Mouse (Mus musculus) G1E-ER4 (cell line): ENCODE results near the gene Tbl3. TPM values are rescaled to one million over a fixed set of nuclear protein-coding genes. Genes with fewer than 3 reads are reported as not detected.

ENCODE experiments used
- GATA1 ChIP-seq: IDR thresholded peaks from one replicate; pipeline ENCODE4 v1.8.0; 2012; ENCODE audit warnings: low read length, inconsistent platforms
- polyA plus RNA-seq: library from polyadenylated mRNA; stranded (reverse); fragments of >175 nt; gene quantifications from 2 replicates; pipeline ENCODE4 v1.2.3, GENCODE M21; 2012

The Tbl3 gene
- polyA plus RNA-seq, 1 experiment, result 25.6 TPM

DNA sequence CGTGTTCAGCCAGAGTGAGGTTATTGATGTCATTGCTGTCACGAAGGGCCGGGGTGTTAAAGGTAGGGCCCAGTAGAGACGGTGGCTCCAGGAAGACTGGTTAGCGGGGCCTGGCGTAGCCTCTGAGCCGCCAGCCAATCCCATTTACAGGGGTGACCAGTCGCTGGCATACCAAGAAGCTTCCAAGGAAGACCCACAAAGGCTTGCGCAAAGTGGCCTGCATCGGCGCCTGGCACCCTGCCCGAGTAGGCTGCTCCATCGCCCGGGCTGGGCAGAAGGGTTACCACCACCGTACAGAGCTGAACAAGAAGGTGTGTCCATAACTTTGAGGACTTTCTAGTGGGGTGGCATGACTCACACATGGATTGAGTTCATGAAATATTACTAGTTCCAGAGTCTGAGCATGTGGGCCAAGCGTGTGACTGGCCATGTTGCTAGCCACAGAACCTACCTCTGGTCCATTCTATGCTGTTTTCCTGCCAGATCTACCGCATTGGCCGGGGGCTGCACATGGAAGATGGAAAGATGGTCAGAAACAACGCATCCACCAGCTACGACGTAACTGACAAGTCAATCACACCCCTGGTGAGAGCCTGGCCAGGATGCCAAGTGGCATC is 26.1 kb upstream of the Tbl3 start:
- no peak for TF ChIP-seq GATA1

DNA sequence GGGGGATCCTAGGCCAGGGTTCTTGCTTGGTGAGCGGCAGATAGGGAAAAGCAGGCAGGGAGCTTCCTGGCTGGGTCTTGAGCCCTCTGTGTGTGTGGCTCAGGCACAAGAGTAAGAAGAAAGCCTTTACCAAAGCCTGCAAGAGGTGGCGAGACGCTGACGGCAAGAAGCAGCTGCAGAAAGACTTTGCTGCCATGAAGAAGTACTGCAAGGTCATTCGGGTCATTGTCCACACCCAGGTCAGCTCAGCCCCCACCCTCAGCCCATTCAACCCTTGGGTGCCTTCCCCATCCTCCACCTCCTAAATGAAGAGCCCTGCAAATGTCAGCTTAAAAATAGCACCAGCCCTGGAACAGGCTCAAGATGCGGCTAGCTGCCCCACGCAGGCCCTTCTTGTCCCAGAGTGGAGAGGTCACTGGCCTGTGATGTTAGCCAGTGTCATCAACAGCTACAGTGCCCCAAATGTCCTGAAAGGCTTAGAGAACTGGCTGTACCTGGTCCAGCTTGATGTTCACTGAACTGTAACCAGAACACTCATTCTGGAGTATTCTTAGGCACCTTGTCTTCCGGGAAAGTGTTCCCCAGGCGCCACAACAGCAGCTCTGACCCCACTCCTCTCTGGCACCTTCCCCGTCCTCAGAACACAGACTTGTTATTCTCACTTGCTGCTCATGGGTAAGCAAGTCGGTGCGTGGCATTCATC is 24.9 kb upstream of the Tbl3 start:
- no peak for TF ChIP-seq GATA1

DNA sequence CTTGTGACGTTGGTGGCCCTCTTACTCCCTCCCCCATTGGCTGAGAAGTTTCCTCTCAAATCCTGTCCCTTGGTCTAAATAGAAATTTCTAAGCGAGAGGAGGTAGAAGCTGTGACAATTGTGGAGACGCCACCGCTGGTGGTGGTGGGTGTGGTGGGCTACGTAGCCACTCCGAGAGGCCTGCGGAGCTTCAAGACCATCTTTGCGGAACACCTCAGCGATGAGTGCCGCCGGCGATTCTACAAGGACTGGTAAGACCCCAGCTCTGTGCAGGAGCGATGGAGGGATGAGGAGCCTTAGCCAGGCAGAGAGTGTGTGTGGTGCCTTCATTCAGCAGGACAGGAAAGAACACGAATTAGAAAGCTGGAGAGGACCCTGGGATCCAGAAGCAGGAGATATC is 23.3 kb upstream of the Tbl3 start:
- no peak for TF ChIP-seq GATA1

DNA sequence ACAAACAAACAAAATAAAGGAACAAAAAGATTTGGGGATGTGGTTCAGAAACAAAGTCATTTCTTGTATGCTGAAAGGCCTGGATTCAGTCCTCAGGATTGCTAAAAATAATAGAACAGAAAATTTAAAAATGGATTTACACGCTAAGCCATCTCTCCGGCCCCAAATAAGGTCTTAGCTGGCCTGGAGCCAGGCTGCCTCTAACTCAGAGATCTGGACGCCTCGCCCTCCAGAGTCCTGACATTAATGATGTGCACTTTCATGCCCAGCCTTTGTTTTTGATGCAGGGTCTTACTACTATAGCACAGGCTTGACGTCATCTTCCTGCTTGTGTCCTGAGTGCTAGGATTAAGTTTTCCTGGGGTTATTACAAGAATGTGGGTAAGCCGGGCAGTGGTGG is 21.6 kb upstream of the Tbl3 start:
- TF ChIP-seq GATA1, result no peak

DNA sequence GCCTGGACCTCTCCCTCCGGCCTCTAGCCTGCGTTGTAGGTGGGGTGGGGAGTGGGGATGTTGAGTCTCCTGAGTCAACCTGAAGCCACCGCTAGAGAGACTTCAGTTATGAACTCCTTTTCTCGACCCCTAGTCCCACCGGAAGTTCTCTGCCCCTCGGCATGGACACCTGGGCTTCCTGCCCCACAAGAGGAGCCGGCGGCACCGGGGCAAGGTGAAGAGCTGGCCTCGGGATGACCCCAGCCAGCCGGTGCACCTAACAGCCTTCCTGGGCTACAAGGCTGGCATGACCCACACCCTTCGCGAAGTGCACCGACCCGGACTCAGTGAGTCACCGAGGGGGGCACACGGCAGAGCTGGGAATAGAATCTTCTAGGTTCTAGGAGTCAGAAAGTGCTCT is 20.7 kb upstream of the Tbl3 start:
- TF ChIP-seq GATA1, result no peak

DNA sequence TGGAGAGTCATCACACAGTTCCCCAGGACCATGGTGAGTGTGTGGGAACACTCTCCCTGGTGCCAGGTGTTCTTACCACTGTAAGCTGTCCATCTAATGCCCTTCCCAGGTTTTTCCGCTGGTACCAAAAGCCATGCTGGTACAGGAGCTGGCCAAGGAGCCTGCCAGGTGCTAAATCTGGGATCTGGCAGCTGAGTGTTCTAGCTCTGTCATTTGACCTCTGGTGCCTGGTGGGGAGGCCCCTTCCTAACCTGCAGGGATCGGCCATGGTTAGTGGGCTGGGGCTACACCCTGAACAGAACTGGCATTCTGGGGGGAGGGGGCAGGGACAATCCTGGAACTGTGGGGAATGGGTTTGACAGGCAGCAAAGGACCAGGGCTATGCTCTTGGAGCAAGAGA is 20.2 kb upstream of the Tbl3 start, which contains the start of gene Rpl3l:
Gene Rpl3l, plus strand, starts transcription at position 203 of the 400 bp plus-strand sequence.
- no peak for TF ChIP-seq GATA1

DNA sequence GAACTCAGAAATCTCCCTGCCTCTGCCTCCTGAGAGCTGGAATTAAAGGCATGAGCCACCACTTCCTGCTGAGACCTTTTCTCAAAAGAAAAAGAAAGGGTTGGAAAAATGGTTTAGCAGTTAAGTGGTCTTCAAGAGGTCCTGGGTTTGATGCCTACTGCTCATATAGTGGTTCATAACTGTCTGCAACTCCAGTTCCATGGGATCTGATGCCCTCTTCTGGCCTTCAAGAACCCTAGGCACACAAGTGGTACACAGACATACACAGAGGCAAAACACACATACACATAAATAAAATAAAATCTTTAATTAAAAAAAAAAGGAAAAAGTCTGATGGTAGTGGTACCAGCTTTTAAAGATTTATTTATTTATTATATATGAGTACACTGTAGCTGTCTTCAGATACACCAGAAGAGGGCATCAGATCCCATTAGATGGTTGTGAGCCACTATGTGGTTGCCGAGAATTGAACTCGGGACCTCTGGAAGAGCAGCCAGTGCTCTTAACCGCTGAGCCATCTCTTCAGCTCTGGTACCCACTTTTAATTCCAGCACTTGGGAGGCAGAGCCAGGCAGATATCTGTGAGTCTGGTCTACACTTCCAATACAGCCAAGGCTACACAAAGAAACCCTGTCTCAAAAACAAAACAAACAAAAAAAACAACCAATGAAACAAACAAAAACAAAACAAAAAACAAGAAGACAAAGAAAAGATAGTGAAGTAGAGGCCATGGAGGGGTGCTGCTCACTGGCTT is 18.4 kb upstream of the Tbl3 start:
- TF ChIP-seq GATA1, result no peak

DNA sequence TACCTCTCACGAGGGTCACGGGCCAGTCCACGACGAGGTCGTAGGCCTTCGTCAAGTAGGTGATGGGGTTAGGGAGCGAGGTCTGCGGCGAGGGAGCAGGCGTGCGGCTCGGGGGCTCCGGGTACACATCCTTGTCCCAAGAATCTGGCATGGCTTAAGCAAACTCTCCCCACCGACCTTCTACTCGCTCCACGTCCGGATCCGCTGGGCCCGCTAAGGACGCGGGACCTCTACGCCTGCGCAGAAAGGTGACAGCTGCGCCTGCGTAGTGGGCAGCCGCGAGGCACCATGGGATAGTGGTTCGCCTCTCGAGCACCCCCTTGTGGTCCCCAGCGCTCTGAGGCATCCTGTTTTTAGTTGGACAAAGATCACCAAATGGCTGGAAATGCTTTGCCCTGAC is 16.7 kb upstream of the Tbl3 start, which contains the start of gene Ndufb10:
Gene Ndufb10, minus strand, starts transcription at position 295 of the 400 bp plus-strand sequence.
- TF ChIP-seq GATA1, result no peak

DNA sequence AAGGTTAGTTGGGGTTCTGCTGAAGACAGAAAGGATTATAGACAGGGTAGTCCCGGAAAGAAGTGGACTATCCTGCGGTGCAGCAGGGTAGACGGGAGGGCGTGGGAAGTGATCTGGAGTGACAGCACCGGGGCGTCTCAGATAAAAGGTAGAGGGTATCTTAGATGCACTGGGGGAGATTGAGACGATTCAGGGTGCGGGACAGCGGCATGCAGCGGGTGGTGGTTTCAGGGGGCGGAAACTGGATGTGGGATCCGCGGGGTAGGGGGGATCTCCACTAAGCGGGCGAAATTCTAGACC is 16.4 kb upstream of the Tbl3 start:
- TF ChIP-seq GATA1, result no peak

DNA sequence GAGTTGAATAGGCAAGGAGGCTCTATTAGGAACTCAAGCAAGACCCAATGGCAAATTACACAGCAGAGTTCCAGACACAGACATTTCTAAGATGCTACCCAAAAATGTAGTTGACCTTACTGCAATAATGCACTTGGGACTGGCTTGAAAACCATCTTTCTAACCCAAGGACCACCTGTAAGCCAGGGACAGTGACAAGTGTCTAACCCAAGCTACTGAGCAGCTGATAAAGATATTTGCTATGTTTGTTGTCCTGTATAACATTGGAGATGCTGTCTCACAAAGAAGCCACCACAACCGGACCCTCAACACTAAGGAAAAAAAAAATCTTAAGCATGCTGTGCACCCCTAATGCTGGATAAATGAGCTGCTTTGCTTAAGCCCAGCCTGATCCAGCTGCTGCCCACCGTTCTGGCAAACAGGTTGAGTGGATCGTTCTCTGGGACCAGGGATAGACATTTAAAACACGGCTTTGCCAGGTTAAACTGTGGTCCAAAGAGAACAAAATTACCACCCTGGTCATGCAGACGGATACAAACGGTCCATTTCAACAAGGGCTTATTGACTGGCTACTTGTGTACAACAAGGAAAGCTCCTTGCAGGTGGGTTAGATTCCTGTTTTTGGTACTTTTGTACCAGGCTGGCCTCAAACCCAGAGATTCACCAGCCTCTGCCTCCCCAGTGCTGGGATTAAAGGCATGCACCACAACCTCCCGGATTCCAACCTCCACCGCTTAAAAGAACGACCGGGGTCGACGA is 15.8 kb upstream of the Tbl3 start:
- no peak for TF ChIP-seq GATA1

DNA sequence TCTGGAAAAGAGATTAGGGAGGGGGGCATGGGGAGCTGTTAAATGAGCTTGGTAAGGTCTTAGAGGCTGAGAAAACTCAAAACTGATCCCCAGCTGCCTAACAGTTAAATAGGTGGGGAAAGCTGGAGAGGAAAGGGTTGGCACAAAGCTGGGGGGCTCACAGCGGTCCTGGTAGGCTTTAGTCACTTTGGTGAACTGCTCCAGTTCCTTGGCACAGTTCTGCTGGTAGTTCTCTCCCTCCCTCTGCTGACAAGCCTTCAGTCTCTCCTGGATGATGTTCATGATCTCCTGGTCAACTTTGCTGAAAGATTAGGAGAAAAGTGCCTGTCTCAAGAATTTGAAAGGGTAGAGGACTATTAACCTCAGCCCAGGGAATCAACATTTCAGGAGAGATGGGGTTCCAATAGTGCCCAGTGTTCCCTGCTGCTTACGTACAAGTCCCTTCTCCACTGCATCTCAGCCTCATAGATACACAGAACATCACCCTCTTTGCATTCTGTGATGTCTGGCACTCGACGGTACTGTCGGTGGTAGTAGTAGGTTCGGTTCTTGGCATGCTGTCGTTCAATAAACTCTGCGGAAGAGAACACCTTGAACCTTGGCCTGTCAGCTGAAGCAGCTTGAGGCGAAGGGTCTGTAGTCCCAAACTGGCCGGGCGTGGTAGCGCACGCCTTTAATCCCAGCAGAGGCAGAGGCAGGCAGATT is 14.9 kb upstream of the Tbl3 start:
- no peak for TF ChIP-seq GATA1

DNA sequence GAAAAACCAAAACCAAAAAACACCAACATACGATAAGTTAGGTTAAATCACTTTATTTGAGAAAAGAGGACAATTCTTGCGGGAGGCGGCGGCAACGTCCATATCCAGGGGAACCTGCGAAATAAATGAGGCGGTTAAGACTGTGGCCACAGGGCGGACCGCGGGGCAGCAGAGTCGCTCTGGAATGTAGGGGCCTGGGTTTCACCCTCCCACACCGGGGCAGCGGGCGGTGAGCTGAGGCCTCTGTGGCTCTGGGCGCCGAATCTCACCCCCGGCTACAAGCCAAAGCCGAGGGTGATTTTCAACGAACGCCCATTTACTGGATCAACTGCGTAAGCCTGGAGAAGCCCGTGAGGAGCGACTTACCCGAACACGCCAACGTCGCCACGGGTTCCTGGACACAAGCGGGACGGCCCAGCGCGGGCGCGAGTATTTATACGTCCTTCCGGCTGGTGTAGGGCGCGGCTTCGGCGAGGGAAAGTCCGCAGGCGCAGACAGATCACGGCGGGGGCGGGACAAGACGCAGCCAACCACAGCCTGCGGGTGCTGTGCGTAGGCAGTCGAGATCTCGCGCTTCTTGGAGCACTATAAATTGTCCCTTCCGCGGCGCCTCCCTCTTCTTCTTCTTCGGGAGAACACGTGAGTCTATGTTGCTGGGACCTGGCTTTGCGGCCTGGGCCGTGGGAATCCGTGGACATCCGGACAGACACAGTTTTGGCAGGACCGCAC is 12.2 kb upstream of the Tbl3 start:
- no peak for TF ChIP-seq GATA1

DNA sequence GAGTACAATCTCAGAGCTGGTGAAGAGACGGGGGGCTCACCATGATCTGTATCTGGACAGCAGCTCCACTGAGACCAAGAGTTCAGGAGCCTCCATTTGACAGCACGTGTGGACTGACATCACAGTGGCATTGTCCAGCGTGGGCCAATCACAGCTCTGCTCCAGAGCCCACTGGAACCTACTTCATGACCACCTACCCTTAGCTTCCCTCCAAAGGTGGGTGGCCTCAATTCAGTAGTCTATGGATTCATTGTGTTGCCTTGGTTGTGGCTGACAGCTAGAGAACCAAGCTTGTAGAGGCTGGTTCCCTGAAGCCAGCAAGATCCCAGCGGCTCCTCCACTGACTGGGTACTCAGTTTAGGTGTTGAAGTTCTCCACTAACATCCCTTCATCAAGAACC is 10.5 kb upstream of the Tbl3 start, which contains the start of the genes Rnf151 and Rps2:
Gene Rnf151, minus strand, starts transcription at position 121 of the 400 bp plus-strand sequence.
Gene Rps2, plus strand, starts transcription at position 174 of the 400 bp plus-strand sequence.
- TF ChIP-seq GATA1, result no peak

DNA sequence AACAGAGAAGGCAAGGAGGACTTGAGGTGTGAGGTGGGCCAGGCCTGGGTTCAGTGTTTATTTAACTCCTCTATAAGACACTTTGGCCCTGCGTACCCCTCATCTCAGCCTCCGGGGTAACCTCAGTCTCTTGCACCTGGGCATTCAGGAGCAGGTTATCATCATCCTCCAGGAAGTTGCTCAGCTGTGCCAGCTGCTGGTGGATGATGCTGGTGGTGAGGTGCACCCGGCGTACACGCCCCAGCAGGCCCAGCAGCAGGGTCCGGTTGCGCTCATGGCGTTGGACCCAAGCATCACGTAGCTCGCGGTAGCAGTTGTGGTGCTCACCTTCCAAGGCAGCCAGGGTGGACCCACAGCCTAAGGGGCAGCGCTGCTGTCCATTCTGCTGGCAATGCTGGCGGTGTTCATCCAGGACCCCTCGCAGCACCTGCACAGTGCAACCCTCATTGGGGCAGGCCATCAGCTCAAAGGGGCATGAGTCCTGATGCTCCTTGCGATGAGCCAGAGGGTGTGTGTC is 8.8 kb upstream of the Tbl3 start:
- no peak for TF ChIP-seq GATA1
